Comparison of ENCODE assay signal across 9 mouse cellular contexts in the genomic region with DNA sequence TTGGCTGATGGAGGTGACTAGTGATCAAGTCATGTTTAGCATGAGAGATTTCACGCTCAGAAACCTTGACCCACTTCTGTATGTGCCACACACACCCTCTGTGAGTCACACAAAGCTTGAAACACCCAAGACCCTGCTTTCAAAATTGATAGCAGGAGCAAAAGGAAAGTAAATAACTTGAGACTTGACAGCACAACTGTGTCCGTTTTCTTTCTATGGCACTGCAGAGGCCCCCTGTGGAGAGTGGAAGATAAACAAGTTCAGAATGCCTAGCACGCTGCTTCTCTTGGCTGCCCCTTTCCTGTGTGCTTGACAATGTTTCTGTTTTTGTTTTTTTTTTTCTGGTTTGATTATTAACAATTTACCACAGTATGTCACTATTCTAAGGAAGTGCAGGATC. TPM values are rescaled to one million over a fixed set of nuclear protein-coding genes. Genes with fewer than 3 reads are reported as not detected.
DNase-seq lines count a peak whose midpoint lies in the region; ATAC-seq and TF ChIP-seq lines count a peak whose summit lies in the region.
"Had no signal": no experiment of that assay in that cellular context is flagged by ENCODE, and none has a peak within 500 bp of the region (broad histone marks: within the 10 kb centered on the region; RNA-seq: fewer than 3 reads in every experiment).

No protein-coding gene starts in this region.

- DNase-seq in midbrain, embryonic 14.5 days, result peak; percentile 8
- no peak for DNase-seq in midbrain, embryonic 10.5 days (ENCODE audit: low spot score)
- peak; percentile 68 for DNase-seq in thymus, postnatal 0 days (ENCODE audit: low spot score)
- DNase-seq in cerebellum, adult 2 months, result no peak

- 54% methylated on average over 3 of the region's 3 CpGs for WGBS in midbrain, embryonic 14.5 days
- WGBS in midbrain, embryonic 10.5 days, result 60% methylated on average over 3 of the region's 3 CpGs
- WGBS in bone marrow, adult 2 months, result 4% methylated on average over 3 of the region's 3 CpGs
- 23% methylated on average over 3 of the region's 3 CpGs for WGBS in liver, embryonic 12.5 days (ENCODE audit: insufficient replicate concordance)
- WGBS in cerebellum, adult 2 months, result 23% methylated on average over 3 of the region's 3 CpGs
- WGBS in midbrain, embryonic 15.5 days, result 44% methylated on average over 3 of the region's 3 CpGs

- no peak overlapping the region for H3K27ac ChIP-seq in midbrain, embryonic 14.5 days (replicated peaks; ENCODE audit: low read depth, low read length)
- H3K27ac ChIP-seq in midbrain, embryonic 10.5 days (replicated peaks), result no peak overlapping the region
- H3K27ac ChIP-seq in bone marrow, adult 2 months (ENCODE audit: control insufficient read depth, insufficient read depth, low read depth, low read length, poor library complexity), result peak overlapping the region; percentile 56; the same call in 1 of the 2 replicates
- peak overlapping the region; percentile 94 for H3K27ac ChIP-seq in liver, embryonic 12.5 days
- H3K27ac ChIP-seq in cerebellum, adult 2 months (ENCODE audit: insufficient read depth, low read length), result no peak overlapping the region
- no peak overlapping the region for H3K27ac ChIP-seq in midbrain, embryonic 15.5 days

- no peaks in the 10 kb centered on the region for H3K27me3 ChIP-seq in midbrain, embryonic 14.5 days (ENCODE audit: control insufficient read depth, insufficient read depth, low read length)
- H3K27me3 ChIP-seq in midbrain, embryonic 10.5 days (ENCODE audit: low read depth, poor library complexity, severe bottlenecking), result no peaks in the 10 kb centered on the region
- no peaks in the 10 kb centered on the region for H3K27me3 ChIP-seq in liver, embryonic 12.5 days (replicated peaks)
- no peaks in the 10 kb centered on the region for H3K27me3 ChIP-seq in cerebellum, adult 2 months (ENCODE audit: control insufficient read depth, insufficient read depth, low read length)
- no peaks in the 10 kb centered on the region for H3K27me3 ChIP-seq in midbrain, embryonic 15.5 days (replicated peaks)

- no peak for TF ChIP-seq POLR2A in bone marrow, adult 2 months (IDR thresholded peaks at IDR 0.05; ENCODE audit: borderline replicate concordance, control insufficient read depth, low read depth, low read length)
- TF ChIP-seq POLR2A in cerebellum, adult 2 months (IDR thresholded peaks at IDR 0.05; ENCODE audit: borderline replicate concordance, insufficient read depth, low read length), result no peak

- no peak overlapping the region for H3K4me2 ChIP-seq in midbrain, embryonic 14.5 days (ENCODE audit: low read length)
- H3K4me2 ChIP-seq in liver, embryonic 12.5 days, result peak overlapping the region; percentile 32
- H3K4me2 ChIP-seq in midbrain, embryonic 15.5 days, result no peak overlapping the region

- H3K9me3 ChIP-seq in midbrain, embryonic 14.5 days (ENCODE audit: control insufficient read depth, low read length), result no peaks in the 10 kb centered on the region
- H3K9me3 ChIP-seq in midbrain, embryonic 10.5 days (replicated peaks), result no peaks in the 10 kb centered on the region
- H3K9me3 ChIP-seq in liver, embryonic 12.5 days (replicated peaks), result no peaks in the 10 kb centered on the region
- no peaks in the 10 kb centered on the region for H3K9me3 ChIP-seq in midbrain, embryonic 15.5 days

- no peaks in the 10 kb centered on the region for H3K36me3 ChIP-seq in midbrain, embryonic 14.5 days (ENCODE audit: control insufficient read depth, insufficient read depth, low read length)
- H3K36me3 ChIP-seq in midbrain, embryonic 10.5 days, result no peaks in the 10 kb centered on the region
- H3K36me3 ChIP-seq in liver, embryonic 12.5 days, result no peaks in the 10 kb centered on the region
- no peaks in the 10 kb centered on the region for H3K36me3 ChIP-seq in midbrain, embryonic 15.5 days (replicated peaks)

- H3K4me3 ChIP-seq in midbrain, embryonic 14.5 days (replicated peaks; ENCODE audit: low read depth, low read length), result no peak overlapping the region
- no peak overlapping the region for H3K4me3 ChIP-seq in midbrain, embryonic 10.5 days
- no peak overlapping the region for H3K4me3 ChIP-seq in bone marrow, adult 2 months (replicated peaks; ENCODE audit: control insufficient read depth, low read depth, low read length)
- no peak overlapping the region for H3K4me3 ChIP-seq in liver, embryonic 12.5 days
- H3K4me3 ChIP-seq in cerebellum, adult 2 months (replicated peaks; ENCODE audit: insufficient read depth, low read depth, low read length), result no peak overlapping the region
- no peak overlapping the region for H3K4me3 ChIP-seq in midbrain, embryonic 15.5 days

- peak; percentile 34; the same call in 1 of the 2 replicates for TF ChIP-seq CTCF in bone marrow, adult 2 months (IDR thresholded peaks at IDR 0.05; ENCODE audit: control insufficient read depth, insufficient read depth, low read length)
- TF ChIP-seq CTCF in cerebellum, adult 2 months (IDR thresholded peaks at IDR 0.05; ENCODE audit: borderline replicate concordance, insufficient read depth, low read depth, low read length), result no peak

- no peak overlapping the region for H3K9ac ChIP-seq in midbrain, embryonic 14.5 days (replicated peaks; ENCODE audit: low read length)
- H3K9ac ChIP-seq in liver, embryonic 12.5 days, result peak overlapping the region; percentile 32; the same call in 1 of the 2 replicates
- no peak overlapping the region for H3K9ac ChIP-seq in midbrain, embryonic 15.5 days

- H3K4me1 ChIP-seq in midbrain, embryonic 14.5 days (ENCODE audit: control insufficient read depth, insufficient read depth, low read length), result no peaks in the 10 kb centered on the region
- peaks cover 8% of the 10 kb centered on the region for H3K4me1 ChIP-seq in midbrain, embryonic 10.5 days
- peaks cover 3% of the 10 kb centered on the region for H3K4me1 ChIP-seq in bone marrow, adult 2 months (ENCODE audit: control insufficient read depth, insufficient read depth, low read length)
- H3K4me1 ChIP-seq in liver, embryonic 12.5 days, result peaks cover 93% of the 10 kb centered on the region
- H3K4me1 ChIP-seq in cerebellum, adult 2 months (ENCODE audit: control insufficient read depth, insufficient read depth, low read length), result no peaks in the 10 kb centered on the region
- H3K4me1 ChIP-seq in midbrain, embryonic 15.5 days, result no peaks in the 10 kb centered on the region

- ATAC-seq in midbrain, embryonic 14.5 days (ENCODE audit: low FRiP score, low TSS enrichment), result no peak
- ATAC-seq in liver, embryonic 12.5 days, result no peak
- ATAC-seq in midbrain, embryonic 15.5 days (replicated peaks), result no peak
- ATAC-seq: forebrain, embryonic 14.5 days had no signal

RNA-seq across cellular contexts. Expression of a gene that starts 8.5 kb away (rescaled TPM):
- 0.16 and 3.5 TPM in 2 replicates for polyA plus RNA-seq in midbrain, embryonic 14.5 days (2014; fragmentation: Nextera tagmentation; extraction: Ambion mirVana)
- polyA plus RNA-seq in midbrain, embryonic 10.5 days (2016; fragmentation: Nextera tagmentation; extraction: Ambion mirVana), result 0.14 and 0.25 TPM in 2 replicates
- polyA plus RNA-seq in bone marrow, adult 2 months (2011; ENCODE audit: insufficient read depth, insufficient read length, low replicate concordance, missing spikeins), result 18.2 and 26.2 TPM in 2 replicates
- 7.0 and 7.2 TPM in 2 replicates for polyA plus RNA-seq in liver, embryonic 12.5 days (2016; fragmentation: Nextera tagmentation; extraction: Ambion mirVana)
- 87.1 and 88.7 TPM in 2 replicates for polyA plus RNA-seq in thymus, postnatal 0 days (2015; fragmentation: Nextera tagmentation; extraction: Ambion mirVana)
- polyA plus RNA-seq in cerebellum, adult 2 months (2012; rRNA removed), result 1.6 TPM in 2 replicates
- 0.35 and 0.56 TPM in 2 replicates for polyA plus RNA-seq in midbrain, embryonic 15.5 days (2015; fragmentation: Nextera tagmentation; extraction: Ambion mirVana)

RNA-seq across cellular contexts. Expression of a gene that starts 20.9 kb away (rescaled TPM):
- 0.76 TPM in 1 of 2 replicates, not detected in the other for polyA plus RNA-seq in midbrain, embryonic 14.5 days (2014; fragmentation: Nextera tagmentation; extraction: Ambion mirVana)
- polyA plus RNA-seq in midbrain, embryonic 10.5 days (2016; fragmentation: Nextera tagmentation; extraction: Ambion mirVana), result not detected in 2 replicates
- polyA plus RNA-seq in bone marrow, adult 2 months (2011; ENCODE audit: insufficient read depth, insufficient read length, low replicate concordance, missing spikeins), result 7.7 TPM in 1 of 2 replicates, not detected in the other
- 0.12 and 0.15 TPM in 2 replicates for polyA plus RNA-seq in liver, embryonic 12.5 days (2016; fragmentation: Nextera tagmentation; extraction: Ambion mirVana)
- 58.7 and 59.3 TPM in 2 replicates for polyA plus RNA-seq in thymus, postnatal 0 days (2015; fragmentation: Nextera tagmentation; extraction: Ambion mirVana)
- polyA plus RNA-seq in cerebellum, adult 2 months (2012; rRNA removed), result 1.4 and 2.3 TPM in 2 replicates
- polyA plus RNA-seq in midbrain, embryonic 15.5 days (2015; fragmentation: Nextera tagmentation; extraction: Ambion mirVana), result 0.68 TPM in 1 of 2 replicates, not detected in the other

RNA-seq across cellular contexts. Expression of a gene that starts 29.8 kb away (rescaled TPM):
- not detected in 2 replicates for polyA plus RNA-seq in midbrain, embryonic 14.5 days (2014; fragmentation: Nextera tagmentation; extraction: Ambion mirVana)
- not detected in 2 replicates for polyA plus RNA-seq in midbrain, embryonic 10.5 days (2016; fragmentation: Nextera tagmentation; extraction: Ambion mirVana)
- polyA plus RNA-seq in bone marrow, adult 2 months (2011; ENCODE audit: insufficient read depth, insufficient read length, low replicate concordance, missing spikeins), result not detected in 2 replicates
- polyA plus RNA-seq in liver, embryonic 12.5 days (2016; fragmentation: Nextera tagmentation; extraction: Ambion mirVana), result not detected in 2 replicates
- polyA plus RNA-seq in thymus, postnatal 0 days (2015; fragmentation: Nextera tagmentation; extraction: Ambion mirVana), result 0.10 and 0.16 TPM in 2 replicates
- not detected in 2 replicates for polyA plus RNA-seq in cerebellum, adult 2 months (2012; rRNA removed)
- polyA plus RNA-seq in midbrain, embryonic 15.5 days (2015; fragmentation: Nextera tagmentation; extraction: Ambion mirVana), result 0.11 TPM in 1 of 2 replicates, not detected in the other
- polyA plus RNA-seq: forebrain, embryonic 14.5 days; large intestine, adult 2 months had no signal

RNA-seq across cellular contexts. Expression of a gene that starts 33.8 kb away (rescaled TPM):
- polyA plus RNA-seq in midbrain, embryonic 14.5 days (2014; fragmentation: Nextera tagmentation; extraction: Ambion mirVana), result 0.04 and 0.46 TPM in 2 replicates
- polyA plus RNA-seq in midbrain, embryonic 10.5 days (2016; fragmentation: Nextera tagmentation; extraction: Ambion mirVana), result 0.17 and 0.21 TPM in 2 replicates
- 9.1 and 13.8 TPM in 2 replicates for polyA plus RNA-seq in bone marrow, adult 2 months (2011; ENCODE audit: insufficient read depth, insufficient read length, low replicate concordance, missing spikeins)
- 0.71 and 0.88 TPM in 2 replicates for polyA plus RNA-seq in liver, embryonic 12.5 days (2016; fragmentation: Nextera tagmentation; extraction: Ambion mirVana)
- 1.1 and 1.5 TPM in 2 replicates for polyA plus RNA-seq in thymus, postnatal 0 days (2015; fragmentation: Nextera tagmentation; extraction: Ambion mirVana)
- polyA plus RNA-seq in cerebellum, adult 2 months (2012; rRNA removed), result 0.88 and 1.00 TPM in 2 replicates
- polyA plus RNA-seq in midbrain, embryonic 15.5 days (2015; fragmentation: Nextera tagmentation; extraction: Ambion mirVana), result 0.37 and 0.38 TPM in 2 replicates

RNA-seq across cellular contexts. Expression of a gene that starts 57.2 kb away (rescaled TPM):
- not detected in 2 replicates for polyA plus RNA-seq in midbrain, embryonic 14.5 days (2014; fragmentation: Nextera tagmentation; extraction: Ambion mirVana)
- not detected in 2 replicates for polyA plus RNA-seq in midbrain, embryonic 10.5 days (2016; fragmentation: Nextera tagmentation; extraction: Ambion mirVana)
- polyA plus RNA-seq in bone marrow, adult 2 months (2011; ENCODE audit: insufficient read depth, insufficient read length, low replicate concordance, missing spikeins), result not detected in 2 replicates
- polyA plus RNA-seq in liver, embryonic 12.5 days (2016; fragmentation: Nextera tagmentation; extraction: Ambion mirVana), result not detected in 2 replicates
- polyA plus RNA-seq in thymus, postnatal 0 days (2015; fragmentation: Nextera tagmentation; extraction: Ambion mirVana), result not detected in 2 replicates
- polyA plus RNA-seq in cerebellum, adult 2 months (2012; rRNA removed), result 0.11 TPM in 1 of 2 replicates, not detected in the other
- polyA plus RNA-seq in midbrain, embryonic 15.5 days (2015; fragmentation: Nextera tagmentation; extraction: Ambion mirVana), result not detected in 2 replicates
- polyA plus RNA-seq: forebrain, embryonic 14.5 days; large intestine, adult 2 months had no signal

Comparison
In these comparisons a context has a peak if more than half of its experiments do, and no peak if none do; other contexts are left out.
1. DNase-seq: peak in midbrain, embryonic 14.5 days (single experiment) and thymus, postnatal 0 days (single experiment); none in midbrain, embryonic 10.5 days (single experiment) and cerebellum, adult 2 months (0 of 2).
2. H3K27ac ChIP-seq: peak in bone marrow, adult 2 months (single experiment) and liver, embryonic 12.5 days (single experiment); none in midbrain, embryonic 14.5 days (single experiment), midbrain, embryonic 10.5 days (single experiment), cerebellum, adult 2 months (single experiment) and midbrain, embryonic 15.5 days (single experiment).